Mouse (Mus musculus) retina, postnatal 7 days (tissue): ENCODE measurements around the gene Snx9.

ENCODE experiments used
- DNase-seq: peaks from one replicate; pipeline ENCODE4 v3.0.0-alpha.2; 2012; ENCODE audit warnings: low read depth, low spot score

The Snx9 gene

GRCm38 (mm10) chr17:5926710-5927109, 85.6 kb downstream of the Snx9 start:
- DNase-seq, result no peak

DNA sequence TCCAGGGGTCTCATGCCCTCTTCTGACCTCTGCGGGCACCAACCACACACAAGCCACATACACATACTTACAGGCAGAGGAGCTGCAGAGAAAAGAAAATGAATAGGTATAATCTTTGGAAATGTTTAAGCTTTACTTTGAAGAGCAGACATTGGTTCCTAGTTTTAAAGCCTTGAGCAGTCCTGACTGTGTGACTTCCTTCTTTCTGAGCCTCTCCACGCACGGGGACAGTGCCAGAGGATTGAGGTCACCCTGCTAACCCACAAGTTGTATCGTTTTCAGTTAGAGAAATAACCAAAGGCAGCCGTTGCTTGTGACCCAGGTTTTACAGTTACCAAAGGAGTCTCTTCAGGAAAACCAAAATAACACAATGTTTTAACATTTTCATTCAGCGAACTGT, 87.9 kb downstream of the Snx9 start:
- DNase-seq, result no peak

- no peak for DNase-seq
Observed at GRCm38 (mm10) chr17:5932161-5932560, 91.0 kb downstream of the Snx9 start.

GRCm38 (mm10) chr17:5934554-5935324, 93.6 kb downstream of the Snx9 start:
- peak; percentile 49 for DNase-seq

DNA sequence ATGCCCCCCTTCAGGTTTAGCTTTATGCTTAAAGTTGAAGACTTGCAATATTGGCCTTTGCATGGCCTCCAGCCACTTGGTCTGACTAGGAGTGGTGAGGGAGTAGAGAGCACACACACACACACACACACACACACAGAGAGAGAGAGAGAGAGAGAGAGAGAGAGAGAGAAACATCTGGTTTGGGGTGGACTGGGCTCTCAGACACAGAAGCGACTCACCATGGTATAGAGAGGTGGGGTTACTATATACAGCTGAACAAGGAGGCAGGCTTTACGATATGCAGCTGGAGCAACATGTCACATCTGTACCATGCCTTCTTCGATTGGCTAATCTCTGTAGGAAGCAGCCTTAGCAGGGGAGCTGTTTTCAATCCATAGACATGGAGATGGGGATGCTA, 94.6 kb downstream of the Snx9 start:
- no peak for DNase-seq

- no peak for DNase-seq
Observed at GRCm38 (mm10) chr17:5936276-5936675, 95.1 kb downstream of the Snx9 start.

- DNase-seq, result no peak
Observed at GRCm38 (mm10) chr17:5937441-5937840, 96.3 kb downstream of the Snx9 start.

- DNase-seq, result no peak
Observed at GRCm38 (mm10) chr17:5939871-5940270, 98.7 kb downstream of the Snx9 start.

- no peak for DNase-seq
Observed at GRCm38 (mm10) chr17:5940792-5941191, 99.7 kb downstream of the Snx9 start.

GRCm38 (mm10) chr17:5941230-5942043, 100.3 kb downstream of the Snx9 start, which contains the start of gene Synj2:
Gene Synj2 (plus strand): TSS chr17:5941280.
- no peak for DNase-seq

DNA sequence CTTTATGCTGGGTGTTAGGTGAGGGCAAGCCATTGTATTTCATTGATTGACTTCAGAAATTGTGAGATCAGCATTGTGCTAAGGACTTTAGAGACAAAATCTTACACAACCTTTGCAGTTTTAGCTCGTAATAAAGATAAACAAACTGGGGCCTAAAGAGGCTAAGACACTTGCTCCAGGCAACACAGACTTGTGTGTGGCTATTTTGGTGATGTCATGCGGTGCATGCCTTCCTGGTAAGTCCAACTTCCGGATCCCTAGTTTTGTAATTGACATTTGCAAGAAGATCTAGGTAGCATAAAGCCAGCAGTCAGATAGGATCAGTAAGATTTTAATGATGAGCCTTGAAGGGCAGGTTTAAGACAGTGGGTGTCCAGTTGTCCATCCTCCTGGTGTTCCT, 101.0 kb downstream of the Snx9 start:
- DNase-seq, result no peak

DNA sequence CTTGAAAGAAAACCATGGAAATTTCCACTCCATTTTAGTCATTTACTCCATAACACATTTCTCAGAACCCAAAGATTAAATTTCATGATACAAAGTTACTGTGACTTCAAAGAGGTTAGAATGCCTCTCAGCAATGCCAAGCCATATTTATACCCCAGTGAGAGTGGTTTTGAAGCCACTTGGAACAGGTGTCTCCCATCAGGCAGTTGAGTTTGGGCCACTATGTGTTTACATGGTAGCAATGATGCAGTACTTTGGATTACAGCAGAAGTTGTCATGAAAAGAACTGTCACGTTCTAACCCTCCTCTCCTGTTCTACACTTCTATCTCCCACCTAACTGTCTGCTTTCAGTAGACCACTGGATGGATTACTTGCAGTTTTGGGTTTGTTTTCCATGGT, 101.9 kb downstream of the Snx9 start:
- DNase-seq, result no peak

- no peak for DNase-seq
Observed at GRCm38 (mm10) chr17:5947039-5947438, 105.9 kb downstream of the Snx9 start.

GRCm38 (mm10) chr17:5952455-5952854, 111.3 kb downstream of the Snx9 start:
- no peak for DNase-seq

DNA sequence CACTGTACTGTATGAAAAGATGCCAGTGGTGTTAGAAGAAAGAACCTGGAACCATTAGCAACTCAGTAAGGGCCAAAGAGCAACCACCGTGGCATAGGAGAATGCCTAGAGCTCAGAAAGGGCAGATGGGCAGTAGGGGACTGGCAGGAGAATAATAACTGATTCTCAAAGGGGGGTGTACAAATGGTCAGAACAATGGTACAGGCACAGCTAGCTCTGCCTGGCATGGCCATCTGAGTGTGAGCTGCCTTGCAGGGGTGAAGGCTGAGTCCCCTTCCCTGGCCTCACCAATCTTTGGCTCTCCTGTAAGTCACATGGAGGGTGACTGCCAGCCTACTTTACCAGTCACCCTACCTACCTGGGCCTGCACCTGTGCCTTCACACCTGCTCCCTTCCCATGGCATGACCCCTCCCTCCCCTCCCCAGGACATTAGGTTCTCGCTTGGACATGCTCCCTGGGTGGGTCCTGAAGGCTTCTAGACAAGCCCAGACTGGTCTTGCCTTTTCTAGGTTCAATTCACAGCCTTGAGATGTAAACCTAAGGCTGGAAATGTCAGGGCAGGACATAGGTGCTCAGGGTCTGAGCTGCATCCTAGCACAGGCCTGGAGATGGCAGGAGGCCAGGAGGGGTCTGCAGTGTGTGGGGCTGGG, 115.3 kb downstream of the Snx9 start:
- DNase-seq, result no peak

DNA sequence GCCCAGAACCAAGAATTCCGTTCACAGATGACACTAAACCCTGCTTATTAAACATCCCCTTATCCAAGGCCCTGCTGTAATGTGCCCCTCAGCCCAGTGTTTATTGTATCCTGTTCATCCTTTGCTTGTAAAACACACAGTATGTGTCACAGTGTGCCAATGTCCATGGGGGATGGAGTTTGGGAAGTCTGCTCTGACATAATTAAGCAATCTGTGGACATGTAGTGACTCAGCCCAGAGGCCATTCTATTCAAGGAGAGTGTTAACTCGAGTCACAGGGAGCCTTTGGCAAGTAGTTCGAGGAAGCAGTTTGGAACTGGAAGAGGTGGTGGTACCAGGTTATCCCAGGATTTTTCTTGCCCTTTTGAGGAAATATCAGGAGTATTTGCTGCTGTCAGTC, 116.0 kb downstream of the Snx9 start:
- no peak for DNase-seq

DNA sequence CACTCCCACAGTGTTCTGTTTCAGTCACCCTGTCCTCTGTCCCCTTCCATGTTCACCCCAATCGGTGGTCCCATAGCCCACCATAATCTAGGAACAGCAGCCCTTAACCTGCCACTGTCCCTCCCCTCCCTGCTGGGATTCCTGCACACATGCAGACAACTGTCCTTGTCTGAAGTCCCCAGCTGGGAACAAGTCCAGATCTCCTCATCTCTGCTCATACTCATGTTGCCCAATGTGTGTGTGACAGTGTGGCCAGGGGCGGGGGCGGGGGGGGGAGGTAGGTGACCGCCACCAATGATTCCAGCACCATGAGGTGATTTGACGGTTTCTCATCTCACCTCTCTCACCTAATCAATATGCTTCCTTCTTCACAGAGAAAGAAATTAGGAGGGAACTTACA, 117.1 kb downstream of the Snx9 start:
- DNase-seq, result no peak

DNA sequence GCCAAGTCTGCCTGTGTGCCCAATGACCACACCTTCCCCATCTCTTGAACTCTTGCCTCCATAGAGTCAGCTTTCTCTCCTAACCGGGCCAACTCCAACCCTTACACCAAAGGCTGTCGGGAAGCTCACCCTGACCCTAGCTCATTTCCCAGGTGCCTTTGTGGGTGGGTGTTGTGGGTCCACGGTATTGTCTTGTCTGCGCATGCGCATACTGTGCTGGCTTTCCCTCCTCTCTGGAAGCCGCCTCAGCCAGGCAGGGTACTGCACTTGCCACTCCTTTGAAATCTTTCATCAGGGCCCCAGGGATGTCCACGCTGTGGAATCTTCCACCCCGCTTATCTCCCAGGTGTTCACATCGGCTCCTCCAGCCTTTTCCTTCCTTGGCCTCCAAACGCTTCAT, 117.5 kb downstream of the Snx9 start:
- DNase-seq, result no peak

DNA sequence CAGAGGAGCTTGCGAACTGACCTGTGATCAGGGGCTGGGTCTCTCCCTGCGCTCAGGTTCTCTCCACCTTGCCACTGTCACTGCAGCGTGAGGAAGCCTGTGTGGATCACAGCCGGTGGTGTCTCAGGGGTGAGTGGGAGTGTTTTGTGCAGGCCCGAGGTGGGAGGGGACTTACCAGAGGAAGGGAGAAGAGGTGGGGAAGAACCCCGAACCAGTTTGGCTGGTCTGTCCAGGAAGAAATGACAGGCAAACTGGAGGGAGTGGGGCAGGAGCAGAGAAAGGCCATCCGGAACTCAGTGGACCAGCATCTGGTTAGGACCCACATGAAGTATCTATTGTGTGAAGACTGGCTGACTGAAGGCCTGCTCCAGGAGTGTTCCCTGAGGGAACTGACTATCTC, 118.0 kb downstream of the Snx9 start:
- DNase-seq, result no peak

DNA sequence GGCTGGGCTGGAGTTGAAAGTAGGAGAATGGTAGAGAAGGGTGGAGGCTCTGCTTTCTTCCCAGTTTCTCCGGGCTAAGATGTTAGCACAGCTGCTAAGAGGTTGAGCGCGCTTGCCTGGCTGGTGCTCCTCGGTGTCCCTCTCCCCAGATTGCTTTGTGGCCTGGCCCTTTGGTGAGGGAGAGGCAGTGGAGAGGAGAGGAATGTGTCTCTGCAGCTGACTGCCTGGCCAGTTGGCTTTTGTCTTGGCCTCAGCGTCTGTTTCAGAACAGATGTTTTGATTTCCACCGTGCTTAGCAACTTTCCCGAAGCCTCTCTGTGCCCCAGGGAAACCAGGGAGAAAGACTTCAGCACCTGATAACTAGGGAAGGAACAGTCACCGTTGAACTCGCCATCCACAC, 118.7 kb downstream of the Snx9 start:
- DNase-seq, result no peak

GRCm38 (mm10) chr17:5963766-5964165, 122.6 kb downstream of the Snx9 start:
- DNase-seq, result no peak

DNA sequence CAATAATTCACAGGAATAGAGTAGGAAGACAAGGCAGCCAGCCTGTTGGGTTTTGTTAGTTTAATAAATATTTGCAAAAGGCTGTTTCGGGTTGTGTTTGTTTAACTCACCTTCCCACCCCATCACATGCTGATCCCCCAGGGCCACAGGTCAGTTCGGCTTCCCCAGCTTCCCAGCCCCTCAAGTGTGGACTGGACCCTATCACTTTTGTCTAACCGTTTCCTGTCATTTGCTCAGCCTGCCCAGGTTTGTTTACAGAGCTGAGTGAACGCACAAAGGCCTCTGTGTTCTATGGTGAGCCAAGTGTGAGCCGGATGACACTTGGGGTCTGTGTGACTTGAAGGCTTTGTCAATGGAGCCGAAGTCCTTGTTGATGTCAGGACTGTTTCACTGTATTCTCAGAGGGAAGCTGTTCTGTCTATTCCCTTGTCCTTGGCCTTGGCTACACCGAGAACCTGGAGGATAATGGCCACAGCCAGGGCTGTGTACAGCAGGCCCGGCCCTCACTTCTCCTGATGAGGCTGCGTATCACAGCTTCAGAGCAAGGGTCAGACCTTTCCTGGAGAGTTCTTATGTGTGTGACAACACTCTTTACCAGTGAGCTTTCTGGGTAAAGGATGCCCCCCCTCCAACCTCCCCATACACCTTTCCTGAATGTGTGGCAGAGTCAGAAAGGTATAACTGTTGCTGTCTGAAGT, 124.1 kb downstream of the Snx9 start:
- DNase-seq, result no peak
